Mouse (Mus musculus) MEL (cell line): Measurements from ENCODE around the gene Nr2e3.

Experiments
- BHLHE40 ChIP-seq: IDR thresholded peaks from 2 replicates; pipeline ENCODE4 v1.6.1; 2012; ENCODE audit warnings: low read depth, mild to moderate bottlenecking, inconsistent platforms, low read length, improper control_type of control experiment, borderline replicate concordance
- CTCF ChIP-seq, 3 experiments: IDR thresholded peaks in 2 of 3; conservative IDR thresholded peaks in 1 of 3; 2 replicates each; pipeline ENCODE4 v1.5.1; 2011 to 2012; ENCODE audit warnings: low read length in 3 of 3, low read depth in 2 of 3, mild to moderate bottlenecking in 2 of 3, improper control_type of control experiment in 1 of 3, inconsistent platforms in 1 of 3, mixed read lengths in 1 of 3, moderate library complexity in 1 of 3; ENCODE audit not compliant: control insufficient read depth in 1 of 3, insufficient read depth in 1 of 3, poor library complexity in 1 of 3, severe bottlenecking in 1 of 3
- ELF1 ChIP-seq: IDR thresholded peaks from 2 replicates; pipeline ENCODE4 v1.6.1; 2014; ENCODE audit warnings: low read depth, mild to moderate bottlenecking, inconsistent platforms, low read length, improper control_type of control experiment, moderate library complexity
- JUND ChIP-seq: IDR thresholded peaks from 2 replicates; pipeline ENCODE4 v1.6.1; 2011; ENCODE audit warnings: low read depth, mild to moderate bottlenecking, improper control_type of control experiment, low read length
- MAX ChIP-seq: IDR thresholded peaks from 2 replicates; pipeline ENCODE4 v1.6.1; 2011; ENCODE audit warnings: low read length, improper control_type of control experiment
- MAZ ChIP-seq: IDR thresholded peaks from 2 replicates; pipeline ENCODE4 v1.6.1; 2012; ENCODE audit warnings: low read depth, mild to moderate bottlenecking, inconsistent platforms, low read length, improper control_type of control experiment
- NELFE ChIP-seq: IDR thresholded peaks from 2 replicates; pipeline ENCODE4 v1.6.1; 2011; ENCODE audit warnings: low read depth, low read length, improper control_type of control experiment
- POLR2A ChIP-seq, 2 experiments: IDR thresholded peaks; 2 replicates each; pipeline ENCODE4 v1.6.1; 2011 to 2012; ENCODE audit warnings: low read length in 2 of 2, mild to moderate bottlenecking in 2 of 2, control low read depth in 1 of 2, improper control_type of control experiment in 1 of 2, low read depth in 1 of 2, moderate library complexity in 1 of 2; ENCODE audit not compliant: control insufficient read depth in 1 of 2, insufficient read depth in 1 of 2, poor library complexity in 1 of 2
- SIN3A ChIP-seq: IDR thresholded peaks from 2 replicates; pipeline ENCODE4 v1.6.1; 2012; ENCODE audit warnings: low read length, improper control_type of control experiment, inconsistent platforms
- SMC3 ChIP-seq: IDR thresholded peaks from 2 replicates; pipeline ENCODE4 v1.6.1; 2011; ENCODE audit warnings: low read depth, low read length, improper control_type of control experiment
- TAL1 ChIP-seq: IDR thresholded peaks from 2 replicates; pipeline ENCODE4 v1.6.1; 2012; ENCODE audit warnings: mild to moderate bottlenecking, inconsistent platforms, low read length, moderate library complexity, mixed read lengths
- USF1 ChIP-seq: IDR thresholded peaks from 2 replicates; pipeline ENCODE4 v1.6.1; 2014; ENCODE audit warnings: low read depth, mild to moderate bottlenecking, inconsistent platforms, low read length, improper control_type of control experiment, moderate library complexity

DNA sequence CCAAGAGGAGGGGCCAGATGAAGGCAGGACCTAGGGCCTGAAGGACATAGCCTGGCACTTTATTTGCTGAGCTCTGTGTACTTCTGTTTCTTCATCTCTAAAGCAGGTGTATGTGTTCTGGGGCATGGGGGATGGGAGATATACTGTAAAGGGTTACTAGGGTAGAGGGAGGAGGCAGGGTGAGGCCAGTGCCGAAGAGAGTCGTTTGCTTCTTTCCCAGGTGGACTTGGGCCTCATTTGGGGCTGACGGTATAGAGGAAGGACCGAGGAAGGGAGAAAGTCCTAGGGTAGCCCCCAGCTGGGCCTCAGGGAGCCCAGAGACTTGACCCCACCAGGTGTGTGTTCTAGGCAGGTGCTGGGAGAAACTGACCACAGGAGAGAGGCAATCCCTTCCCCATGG lies 8.5 kb downstream of the Nr2e3 start:
- no peak for TF ChIP-seq SMC3
- no peak for TF ChIP-seq BHLHE40
- TF ChIP-seq CTCF (IDR thresholded peaks at IDR 0.05 in 2 of 3, conservative IDR thresholded peaks at IDR 0.05 in 1 of 3; ENCODE audit: control insufficient read depth in 1 of 3, insufficient read depth in 1 of 3, low read depth in 2 of 3, low read length in 3 of 3, poor library complexity in 1 of 3, severe bottlenecking in 1 of 3), result no peak
- no peak for TF ChIP-seq TAL1
- TF ChIP-seq NELFE, result no peak
- no peak for TF ChIP-seq ELF1
- TF ChIP-seq MAX, result no peak
- TF ChIP-seq MAZ, result no peak
- TF ChIP-seq SIN3A, result no peak
- TF ChIP-seq POLR2A (IDR thresholded peaks at IDR 0.05; ENCODE audit: control insufficient read depth in 1 of 2, insufficient read depth in 1 of 2, low read depth in 1 of 2, low read length in 2 of 2, poor library complexity in 1 of 2), result no peak
- TF ChIP-seq JUND, result no peak
- TF ChIP-seq USF1, result no peak
